Mouse (Mus musculus) hindbrain, embryonic 15.5 days (tissue): Measurements from ENCODE around the gene Snap91. TPM values are rescaled to one million over a fixed set of nuclear protein-coding genes. Genes with fewer than 3 reads are reported as not detected.

Experiments
- ATAC-seq: fragments of 200-750 bp; cut with Nextera tagmentation; 2 replicates; pipeline ENCODE4 v1.8.0; 2017; ENCODE audit warnings: low read depth, moderate number of reproducible peaks, moderate TSS enrichment; ENCODE audit not compliant: low FRiP score
- H3K27ac ChIP-seq: fragments of 300-500 bp; sonication (generic); replicated peaks from 2 replicates; pipeline ENCODE4 v1.5.1; 2015; ENCODE audit warnings: mild to moderate bottlenecking, inconsistent platforms
- H3K27me3 ChIP-seq: fragments of 300-500 bp; sonication (generic); 2 replicates; pipeline ENCODE4 v1.6.1; 2015; ENCODE audit warnings: control low read depth, inconsistent platforms
- H3K36me3 ChIP-seq: fragments of 300-500 bp; sonication (generic); 2 replicates; pipeline ENCODE4 v1.6.1; 2015; ENCODE audit warnings: control low read depth, inconsistent platforms
- H3K4me1 ChIP-seq: fragments of 300-500 bp; sonication (generic); replicated peaks from 2 replicates; pipeline ENCODE4 v1.6.1; 2015; ENCODE audit warnings: control low read depth, inconsistent platforms
- H3K4me2 ChIP-seq: fragments of 300-500 bp; sonication (generic); 2 replicates; pipeline ENCODE4 v1.6.1; 2015; ENCODE audit warnings: moderate library complexity, mild to moderate bottlenecking, inconsistent platforms
- H3K4me3 ChIP-seq: fragments of 300-500 bp; sonication (generic); 2 replicates; pipeline ENCODE4 v1.5.1; 2015; ENCODE audit warnings: mild to moderate bottlenecking, inconsistent platforms
- H3K9ac ChIP-seq: fragments of 300-500 bp; sonication (generic); 2 replicates; pipeline ENCODE4 v1.6.1; 2015; ENCODE audit warnings: inconsistent platforms
- H3K9me3 ChIP-seq: fragments of 300-500 bp; sonication (generic); 2 replicates; pipeline ENCODE4 v1.6.1; 2016; ENCODE audit warnings: control low read depth, inconsistent platforms
- WGBS: fragments of 180-500 bp; shearing (Covaris S2); methylation state at CpG from one replicate; pipeline ENCODE4 v1.1.7; 2015; 5-methylcytosine and 5-hydroxymethylcytosine counted together
- polyA plus RNA-seq: library from polyadenylated mRNA; unstranded; fragments of >200 nt; fragmentation: Nextera tagmentation; extraction: Ambion mirVana; gene quantifications from 2 replicates; pipeline ENCODE4 v1.2.1, GENCODE M21; 2015

Snap91 gene
- 164 and 172 TPM in 2 replicates for polyA plus RNA-seq

DNA sequence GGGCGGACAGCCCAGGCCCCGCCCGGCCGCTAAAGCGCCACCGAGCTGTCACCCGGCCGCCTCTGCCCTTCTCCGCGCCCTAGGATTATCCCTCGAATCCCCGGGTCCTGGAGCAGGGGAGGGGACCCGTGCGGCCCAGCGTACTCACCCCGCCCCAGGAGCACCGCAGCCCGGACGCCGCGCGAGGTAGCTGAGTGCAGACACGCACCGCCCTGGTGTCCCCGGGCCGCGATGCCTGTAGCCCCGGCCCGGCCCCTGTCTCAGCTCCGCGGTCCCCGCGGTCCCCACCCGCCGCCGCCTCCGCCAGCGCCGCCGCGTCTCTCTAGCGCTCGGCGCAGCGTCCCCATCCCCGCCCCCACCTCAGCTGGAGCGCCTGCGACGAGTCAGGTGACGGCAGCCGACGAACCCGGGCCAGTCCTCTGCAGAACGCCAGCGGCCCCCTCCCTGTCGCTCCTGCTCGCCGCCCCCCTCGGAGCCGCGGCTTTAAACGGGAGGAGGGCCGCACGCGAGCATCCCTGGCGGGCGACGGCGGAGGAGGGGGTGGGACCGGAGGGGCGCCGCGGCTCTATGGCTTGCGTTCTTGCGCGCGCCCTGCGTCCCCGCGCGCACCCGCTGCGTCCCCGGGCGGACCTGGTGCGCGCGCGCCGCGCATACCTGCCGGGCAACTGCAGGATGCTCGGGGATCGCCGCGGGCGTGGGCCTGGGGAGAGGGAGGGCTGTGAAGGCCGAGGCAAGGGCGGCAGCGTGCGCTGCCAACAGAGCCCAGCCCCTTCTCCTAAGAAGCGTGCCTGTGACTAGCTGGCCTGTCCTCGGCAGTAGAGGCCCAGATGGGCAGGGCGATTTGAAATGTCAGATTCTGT, at the start of gene Snap91:
Snap91 (minus strand) TSS at position 542 of the 860 bp plus-strand sequence.
- no peaks in the 10 kb centered on the region for H3K36me3 ChIP-seq
- H3K9me3 ChIP-seq = no peaks in the 10 kb centered on the region
- peak within 1 kb of the TSS; percentile 80 for H3K4me3 ChIP-seq
- peak within 1 kb of the TSS; percentile 95 for H3K27ac ChIP-seq
- H3K27me3 ChIP-seq = no peaks in the 10 kb centered on the region
- ATAC-seq = peak; percentile 95
- peak within 1 kb of the TSS; percentile 57 for H3K4me2 ChIP-seq
- WGBS = under 1% methylated on average over 98 of the region's 104 CpGs
- peak within 1 kb of the TSS; percentile 66 for H3K9ac ChIP-seq
- peaks cover 22% of the 10 kb centered on the region for H3K4me1 ChIP-seq

DNA sequence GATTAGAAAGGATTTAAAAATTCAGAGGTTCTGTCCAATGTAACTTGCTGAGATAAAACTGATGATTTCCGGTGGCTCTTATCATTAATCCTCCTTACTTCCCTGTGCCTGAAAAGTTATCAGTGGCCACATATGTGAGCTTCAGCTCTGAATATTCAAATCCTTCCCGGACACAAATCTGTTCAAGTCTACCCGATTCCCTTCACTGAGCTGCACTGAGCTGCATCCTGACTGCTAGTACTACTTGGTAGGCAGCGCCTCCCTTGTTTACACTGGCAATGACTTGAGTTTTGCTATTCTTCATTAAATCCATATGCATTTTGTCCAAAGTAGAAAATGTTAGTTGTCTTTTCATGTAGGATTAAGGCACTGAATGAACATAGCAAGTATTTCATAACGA, 46.1 kb upstream of the Snap91 start:
- no peak for ATAC-seq
- Histone ChIP-seq H3K4me3 (no peak overlapping the region), H3K27me3 (no peaks in the 10 kb centered on the region), H3K36me3 (no peaks in the 10 kb centered on the region), H3K4me2 (no peak overlapping the region), H3K27ac (no peak overlapping the region), H3K9me3 (no peaks in the 10 kb centered on the region), H3K4me1 (no peaks in the 10 kb centered on the region), H3K9ac (no peak overlapping the region)
- 88% methylated on average over 5 of the region's 5 CpGs for WGBS

DNA sequence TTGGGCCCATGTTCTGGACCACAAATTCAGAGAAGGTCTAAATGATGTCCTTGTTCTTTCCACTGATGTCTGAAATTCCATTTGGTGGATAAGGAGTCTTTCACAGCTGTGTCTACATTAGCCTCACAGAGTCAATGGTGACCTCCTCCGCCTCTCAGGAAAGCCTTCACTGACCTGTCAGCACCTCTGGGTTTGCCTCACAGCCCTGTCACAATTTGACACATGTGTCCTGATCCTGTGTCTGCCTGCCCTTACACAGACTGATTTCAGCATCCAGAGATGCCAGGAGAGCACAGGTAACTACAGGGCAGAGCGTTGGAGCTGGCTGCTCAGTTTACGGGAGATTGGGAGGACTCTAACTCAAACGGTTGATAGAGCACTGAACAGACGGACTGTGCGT, 45.2 kb upstream of the Snap91 start:
- ATAC-seq = no peak
- Histone ChIP-seq H3K9ac (no peak overlapping the region), H3K27me3 (no peaks in the 10 kb centered on the region), H3K9me3 (no peaks in the 10 kb centered on the region), H3K36me3 (no peaks in the 10 kb centered on the region), H3K4me1 (no peaks in the 10 kb centered on the region), H3K27ac (no peak overlapping the region), H3K4me3 (no peak overlapping the region), H3K4me2 (no peak overlapping the region)
- WGBS = 84% methylated on average over 6 of the region's 6 CpGs

DNA sequence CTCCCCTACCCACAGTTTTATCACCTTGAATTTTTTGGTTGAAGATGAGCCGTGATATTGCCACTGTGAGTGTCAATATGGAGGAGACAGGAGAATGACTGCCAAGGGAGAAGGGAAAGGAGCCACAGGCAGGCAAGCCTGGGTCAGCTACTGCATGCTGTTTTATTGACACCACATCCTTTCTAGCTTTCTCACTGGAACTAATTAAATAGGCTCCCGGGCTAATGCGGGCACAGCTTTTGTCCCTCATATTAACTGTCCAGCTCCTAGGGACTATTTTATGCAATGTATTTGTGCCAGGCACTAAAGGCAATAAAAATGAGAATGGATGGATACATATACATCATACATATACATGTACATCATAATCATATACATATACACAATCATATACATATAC, 42.0 kb upstream of the Snap91 start:
- H3K36me3 ChIP-seq = no peaks in the 10 kb centered on the region
- no peaks in the 10 kb centered on the region for H3K27me3 ChIP-seq
- no peak overlapping the region for H3K27ac ChIP-seq
- 48% methylated on average over 3 of the region's 3 CpGs for WGBS
- no peaks in the 10 kb centered on the region for H3K4me1 ChIP-seq
- H3K9me3 ChIP-seq = no peaks in the 10 kb centered on the region
- H3K4me2 ChIP-seq = no peak overlapping the region
- H3K4me3 ChIP-seq = no peak overlapping the region
- no peak overlapping the region for H3K9ac ChIP-seq
- no peak for ATAC-seq

DNA sequence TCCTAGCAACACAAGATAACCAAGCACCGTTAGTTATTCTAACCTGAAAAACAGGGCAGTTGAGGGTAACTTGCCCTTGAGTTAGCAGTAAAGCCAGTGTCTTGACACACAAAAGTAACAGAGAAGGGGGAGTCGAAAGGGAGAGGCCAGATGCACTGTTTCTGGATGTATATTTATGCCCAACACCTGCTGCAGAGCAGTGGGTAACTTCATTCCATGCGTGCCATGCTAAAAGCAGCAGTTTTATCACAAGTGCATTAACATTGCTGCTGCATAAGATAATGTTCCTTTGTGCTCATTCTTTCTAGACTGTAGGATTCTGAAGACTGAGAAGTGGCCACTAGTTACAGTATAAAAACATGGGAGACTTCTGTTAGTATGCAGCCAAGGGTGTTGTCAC, 36.1 kb upstream of the Snap91 start:
- no peak overlapping the region for H3K4me3 ChIP-seq
- no peak for ATAC-seq
- H3K9ac ChIP-seq = no peak overlapping the region
- H3K9me3 ChIP-seq = no peaks in the 10 kb centered on the region
- no peaks in the 10 kb centered on the region for H3K27me3 ChIP-seq
- WGBS = 79% methylated on average over 3 of the region's 3 CpGs
- no peak overlapping the region for H3K27ac ChIP-seq
- H3K4me1 ChIP-seq = no peaks in the 10 kb centered on the region
- no peak overlapping the region for H3K4me2 ChIP-seq
- no peaks in the 10 kb centered on the region for H3K36me3 ChIP-seq

DNA sequence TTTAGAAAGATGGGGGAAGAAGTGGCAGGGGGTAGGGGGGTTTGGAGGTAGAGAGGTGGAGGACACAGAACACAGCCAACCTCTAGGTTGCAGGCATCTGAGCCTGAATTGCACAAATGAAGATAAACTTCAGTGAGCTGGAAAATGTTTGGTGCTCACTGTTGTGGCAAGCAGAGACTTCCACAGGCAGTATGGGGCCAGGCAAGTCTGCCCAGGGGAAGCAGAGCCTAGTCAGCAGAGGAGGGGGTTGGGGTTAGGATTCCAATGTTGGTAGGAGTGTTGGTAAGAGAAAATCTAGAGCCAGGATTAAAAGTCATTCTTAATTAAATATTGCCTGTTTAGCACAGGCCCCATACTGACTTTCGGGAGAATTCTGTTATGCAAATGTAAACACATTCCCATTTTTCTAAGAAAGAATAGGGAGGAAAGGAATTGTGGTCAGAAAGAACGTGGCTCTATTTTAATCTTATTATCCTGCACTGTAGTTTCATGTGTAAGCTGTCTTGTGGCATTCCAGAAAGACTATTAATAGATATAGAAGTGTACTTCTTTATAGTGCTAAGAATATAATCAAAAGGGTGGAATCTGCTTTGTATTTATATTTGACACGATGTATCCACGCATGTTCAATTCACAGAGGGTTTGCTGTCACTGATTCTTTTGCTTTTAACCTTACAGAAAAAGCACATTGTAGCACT, 19.2 kb upstream of the Snap91 start:
- Histone ChIP-seq H3K36me3 (no peaks in the 10 kb centered on the region), H3K4me1 (no peaks in the 10 kb centered on the region), H3K9ac (no peak overlapping the region), H3K4me2 (no peak overlapping the region), H3K9me3 (no peaks in the 10 kb centered on the region), H3K27ac (no peak overlapping the region), H3K4me3 (no peak overlapping the region), H3K27me3 (no peaks in the 10 kb centered on the region)
- ATAC-seq = no peak
- WGBS = 56% methylated on average over 4 of the region's 4 CpGs

DNA sequence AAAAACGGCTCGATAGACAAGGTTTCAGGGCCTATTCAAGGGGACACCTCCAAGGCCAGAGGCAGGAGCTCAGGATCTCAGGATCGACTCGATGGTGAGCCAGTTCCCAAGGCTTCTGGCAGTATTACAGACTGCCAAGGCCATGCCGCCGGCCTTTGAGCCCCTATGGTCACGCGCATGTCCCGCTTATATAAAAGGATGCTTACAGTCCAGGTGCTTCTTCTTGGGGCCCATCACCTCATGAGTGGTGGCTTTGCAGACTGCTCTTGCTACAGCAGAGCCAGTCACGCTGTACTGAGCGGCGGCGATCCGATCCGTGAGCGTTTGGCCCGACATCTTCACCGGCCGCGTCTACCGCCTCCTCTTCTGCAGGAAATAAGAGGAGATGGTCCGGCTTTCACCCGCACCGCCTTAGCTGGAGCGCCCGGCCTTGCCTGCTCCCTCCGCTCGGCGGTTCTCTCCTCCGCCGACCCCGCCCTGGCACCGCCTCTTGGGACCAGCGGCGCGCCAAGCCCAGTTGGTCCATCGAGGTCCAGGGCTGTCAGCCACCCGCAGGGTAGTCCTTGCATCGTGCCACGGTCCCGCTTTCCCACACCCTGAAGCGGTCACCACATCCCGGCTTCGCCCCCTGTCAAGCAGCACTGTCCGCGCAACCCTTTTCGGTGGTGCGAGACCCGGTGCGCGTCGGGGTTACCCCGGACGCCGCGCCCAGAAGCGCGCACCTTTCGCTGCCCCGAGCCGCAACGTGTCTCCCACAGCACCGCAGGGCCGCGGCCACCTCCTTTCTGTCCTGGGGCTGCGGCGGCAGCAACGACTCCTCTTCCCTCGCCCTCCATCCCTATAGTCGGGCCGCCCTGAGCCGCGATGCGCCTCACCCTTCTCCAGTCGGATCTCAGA, 990 bp downstream of the Snap91 start:
- H3K36me3 ChIP-seq = no peaks in the 10 kb centered on the region
- H3K4me1 ChIP-seq = peaks cover 22% of the 10 kb centered on the region
- peak overlapping the region; percentile 66 for H3K9ac ChIP-seq
- peak; percentile 27 for ATAC-seq
- H3K4me3 ChIP-seq = peak overlapping the region; percentile 80
- H3K9me3 ChIP-seq = no peaks in the 10 kb centered on the region
- peak overlapping the region; percentile 95 for H3K27ac ChIP-seq
- H3K4me2 ChIP-seq = peak overlapping the region; percentile 57
- WGBS = under 1% methylated on average over 75 of the region's 75 CpGs
- no peaks in the 10 kb centered on the region for H3K27me3 ChIP-seq

DNA sequence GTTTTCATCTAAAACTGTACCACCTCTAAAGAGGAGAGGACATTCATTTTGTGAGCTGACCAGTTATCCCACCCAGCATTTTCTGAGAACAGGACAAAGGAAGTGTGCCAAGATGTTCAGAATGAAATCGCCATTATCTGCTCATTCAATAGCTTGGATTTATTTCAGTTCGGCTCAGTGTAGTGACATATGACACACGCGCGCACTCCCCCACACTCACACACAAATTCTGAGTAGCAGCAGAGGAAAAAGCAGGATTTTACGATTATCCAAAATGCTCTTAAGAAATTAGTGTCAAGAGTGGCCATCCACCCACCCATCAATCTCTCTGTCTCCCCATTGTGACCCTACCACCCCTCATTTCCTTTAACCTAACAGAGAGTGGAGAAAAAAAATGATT, 1.7 kb downstream of the Snap91 start:
- Histone ChIP-seq H3K4me2 (peak overlapping the region; percentile 57), H3K9me3 (no peaks in the 10 kb centered on the region), H3K27me3 (no peaks in the 10 kb centered on the region), H3K4me3 (peak overlapping the region; percentile 80), H3K36me3 (no peaks in the 10 kb centered on the region), H3K4me1 (peaks cover 22% of the 10 kb centered on the region), H3K9ac (peak overlapping the region; percentile 66), H3K27ac (peak overlapping the region; percentile 95)
- ATAC-seq = no peak
- WGBS = 48% methylated on average over 6 of the region's 6 CpGs

DNA sequence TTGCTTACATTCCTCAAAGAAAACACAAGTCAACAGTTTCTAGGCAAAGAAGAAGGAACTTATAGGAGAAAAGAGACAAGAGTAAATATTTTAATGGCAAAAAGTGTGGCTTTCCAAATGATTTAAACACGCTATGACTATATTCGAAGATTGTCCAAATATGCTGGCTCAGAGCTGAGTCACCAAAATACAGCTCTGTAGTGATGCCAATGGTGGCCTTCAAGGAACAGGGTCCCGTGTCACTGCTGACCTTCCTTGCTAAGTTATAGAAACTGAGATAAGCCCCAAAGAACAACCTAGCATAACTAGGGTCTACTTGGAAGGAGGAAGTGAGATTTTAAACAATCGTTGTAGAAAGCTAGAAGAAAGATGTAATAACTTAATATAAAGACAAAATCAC, 6.8 kb downstream of the Snap91 start:
- Histone ChIP-seq H3K9me3 (no peaks in the 10 kb centered on the region), H3K4me1 (peaks cover 24% of the 10 kb centered on the region), H3K36me3 (0 out of 2 replicates have a peak, but pooled peaks cover 6% of the 10 kb centered on the region), H3K4me3 (no peak overlapping the region), H3K9ac (no peak overlapping the region), H3K27ac (no peak overlapping the region), H3K4me2 (no peak overlapping the region), H3K27me3 (no peaks in the 10 kb centered on the region)
- ATAC-seq = no peak
- WGBS = 93% methylated on average over 4 of the region's 4 CpGs

DNA sequence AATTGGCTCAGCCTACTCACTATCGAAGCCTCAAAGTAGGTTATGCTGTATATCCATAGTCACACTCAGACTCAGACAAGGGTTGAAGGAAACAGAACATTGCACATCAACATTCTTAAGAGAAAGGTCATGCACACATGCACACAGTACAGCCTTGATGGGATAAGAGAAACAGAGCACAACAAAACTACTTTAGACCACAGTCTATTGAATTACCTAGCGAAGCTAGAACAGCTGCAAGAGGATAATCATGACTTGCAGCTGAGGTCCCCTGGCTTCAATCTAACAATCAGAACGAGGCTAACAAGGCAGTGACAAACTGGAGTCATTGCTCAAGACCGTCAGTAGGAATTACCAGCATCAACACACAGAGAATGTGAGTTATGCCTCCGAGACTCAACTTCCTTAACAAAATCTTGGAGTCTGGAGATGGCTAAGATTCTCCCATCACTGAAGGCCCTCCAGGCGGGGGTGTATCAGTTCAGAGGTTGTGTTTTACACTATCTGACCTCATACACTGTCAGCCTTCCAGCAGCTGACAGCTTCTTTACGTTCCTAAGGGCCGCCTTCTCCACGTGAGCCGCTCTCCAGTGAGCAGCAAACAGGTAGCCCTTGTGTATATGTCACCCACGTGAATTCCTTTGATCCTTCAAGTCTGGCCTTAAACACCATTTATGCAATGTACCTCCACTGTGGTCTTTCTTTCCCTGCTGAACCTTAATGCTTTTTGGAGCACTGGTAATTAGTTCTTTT, 10.7 kb downstream of the Snap91 start:
- 57% methylated on average over 11 of the region's 11 CpGs for WGBS
- H3K9me3 ChIP-seq = no peaks in the 10 kb centered on the region
- ATAC-seq = 0 out of 2 replicates have a peak, but pooled peaks have one; percentile 19
- H3K36me3 ChIP-seq = 0 out of 2 replicates have a peak, but pooled peaks cover 6% of the 10 kb centered on the region
- H3K27me3 ChIP-seq = no peaks in the 10 kb centered on the region
- H3K4me1 ChIP-seq = peaks cover 5% of the 10 kb centered on the region; the same call in 1 of the 2 replicates
- no peak overlapping the region for H3K9ac ChIP-seq
- no peak overlapping the region for H3K4me3 ChIP-seq
- H3K27ac ChIP-seq = no peak overlapping the region
- H3K4me2 ChIP-seq = no peak overlapping the region

DNA sequence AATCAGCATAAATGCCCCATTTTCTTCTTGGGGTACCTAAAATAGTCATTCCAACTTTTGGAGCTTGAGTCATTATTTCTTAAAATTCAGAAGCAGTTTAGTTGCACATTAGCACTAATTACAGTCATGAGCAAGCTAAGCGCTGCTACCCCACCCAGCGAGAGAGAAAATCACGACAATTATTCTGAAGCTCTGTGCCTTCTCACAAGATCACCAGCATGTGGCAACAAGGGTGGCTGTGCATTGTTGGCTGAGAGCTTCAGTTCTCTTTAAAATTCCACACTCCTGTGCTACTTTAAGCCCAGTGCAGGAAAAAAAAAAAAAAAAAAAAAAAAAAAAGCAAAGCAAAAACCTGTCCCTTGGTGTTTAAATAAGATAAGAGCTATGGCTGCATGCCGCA, 22.4 kb downstream of the Snap91 start:
- no peak for ATAC-seq
- Histone ChIP-seq H3K4me1 (no peaks in the 10 kb centered on the region), H3K27ac (no peak overlapping the region), H3K27me3 (no peaks in the 10 kb centered on the region), H3K9me3 (no peaks in the 10 kb centered on the region), H3K9ac (no peak overlapping the region), H3K4me3 (no peak overlapping the region), H3K36me3 (no peaks in the 10 kb centered on the region), H3K4me2 (no peak overlapping the region)
- WGBS = 89% methylated on average over 4 of the region's 4 CpGs
